Mouse (Mus musculus) MEL (cell line): ENCODE data around the gene Sgk2.

ENCODE experiments used
- CTCF ChIP-seq, 3 experiments: IDR thresholded peaks in 2 of 3; conservative IDR thresholded peaks in 1 of 3; 2 replicates each; pipeline ENCODE4 v1.5.1; 2011 to 2012; ENCODE audit warnings: low read length in 3 of 3, low read depth in 2 of 3, mild to moderate bottlenecking in 2 of 3, improper control_type of control experiment in 1 of 3, inconsistent platforms in 1 of 3, mixed read lengths in 1 of 3, moderate library complexity in 1 of 3; ENCODE audit not compliant: control insufficient read depth in 1 of 3, insufficient read depth in 1 of 3, poor library complexity in 1 of 3, severe bottlenecking in 1 of 3
- E2F4 ChIP-seq: IDR thresholded peaks from 2 replicates; pipeline ENCODE4 v1.6.1; 2011; ENCODE audit warnings: low read depth, low read length, improper control_type of control experiment, borderline replicate concordance
- GATA1 ChIP-seq: IDR thresholded peaks from 2 replicates; pipeline ENCODE4 v1.6.1; 2011; ENCODE audit warnings: low read depth, low read length, improper control_type of control experiment
- NELFE ChIP-seq: IDR thresholded peaks from 2 replicates; pipeline ENCODE4 v1.6.1; 2011; ENCODE audit warnings: low read depth, low read length, improper control_type of control experiment
- POLR2A ChIP-seq, 2 experiments: IDR thresholded peaks; 2 replicates each; pipeline ENCODE4 v1.6.1; 2011 to 2012; ENCODE audit warnings: low read length in 2 of 2, mild to moderate bottlenecking in 2 of 2, control low read depth in 1 of 2, improper control_type of control experiment in 1 of 2, low read depth in 1 of 2, moderate library complexity in 1 of 2; ENCODE audit not compliant: control insufficient read depth in 1 of 2, insufficient read depth in 1 of 2, poor library complexity in 1 of 2
- POLR2AphosphoS2 ChIP-seq: IDR thresholded peaks from 2 replicates; pipeline ENCODE4 v1.6.1; 2011; ENCODE audit warnings: low read length, improper control_type of control experiment
- SMC3 ChIP-seq: IDR thresholded peaks from 2 replicates; pipeline ENCODE4 v1.6.1; 2011; ENCODE audit warnings: low read depth, low read length, improper control_type of control experiment
- UBTF ChIP-seq: IDR thresholded peaks from 2 replicates; pipeline ENCODE4 v1.6.1; 2012; ENCODE audit warnings: low read depth, mild to moderate bottlenecking, inconsistent platforms, low read length, improper control_type of control experiment, moderate library complexity, borderline replicate concordance; ENCODE audit not compliant: insufficient read depth
- USF2 ChIP-seq, 2 experiments: IDR thresholded peaks; 2 replicates each; pipeline ENCODE4 v1.6.1; 2011 to 2012; ENCODE audit warnings: improper control_type of control experiment in 2 of 2, low read length in 2 of 2, borderline replicate concordance in 1 of 2, inconsistent platforms in 1 of 2, low read depth in 1 of 2, mild to moderate bottlenecking in 1 of 2; ENCODE audit not compliant: insufficient read depth in 1 of 2
- ZC3H11A ChIP-seq: IDR thresholded peaks from 2 replicates; pipeline ENCODE4 v1.6.1; 2012; ENCODE audit warnings: low read depth, mild to moderate bottlenecking, inconsistent platforms, low read length, improper control_type of control experiment
- ZKSCAN1 ChIP-seq: IDR thresholded peaks from 2 replicates; pipeline ENCODE4 v1.6.1; 2012; ENCODE audit warnings: low read depth, mild to moderate bottlenecking, inconsistent platforms, low read length, improper control_type of control experiment, moderate library complexity

DNA sequence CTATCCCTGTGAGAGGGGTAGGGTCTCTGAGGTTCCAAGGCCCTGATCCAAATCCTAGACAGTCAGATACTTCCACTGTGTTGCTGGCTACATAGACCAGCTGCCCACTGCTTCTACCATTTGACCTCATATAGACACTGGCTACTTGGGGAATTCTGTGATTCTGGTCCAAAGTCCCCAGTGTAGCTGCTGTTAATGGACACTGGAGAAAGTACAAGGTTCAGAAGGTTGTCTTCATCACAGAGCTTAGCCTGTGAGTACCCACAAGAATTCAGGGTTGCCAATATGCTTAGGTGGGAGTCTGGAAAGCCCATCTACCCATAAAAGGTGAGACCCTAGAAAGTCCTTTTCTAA is 4.9 kb downstream of the Sgk2 start:
- TF ChIP-seq GATA1: no peak
- TF ChIP-seq ZC3H11A: no peak
- no peak for TF ChIP-seq POLR2AphosphoS2
- no peak for TF ChIP-seq ZKSCAN1
- no peak for TF ChIP-seq USF2 (IDR thresholded peaks at IDR 0.05; ENCODE audit: borderline replicate concordance in 1 of 2, insufficient read depth in 1 of 2, low read depth in 1 of 2, low read length in 2 of 2)
- TF ChIP-seq POLR2A (IDR thresholded peaks at IDR 0.05; ENCODE audit: control insufficient read depth in 1 of 2, insufficient read depth in 1 of 2, low read depth in 1 of 2, low read length in 2 of 2, poor library complexity in 1 of 2): no peak
- no peak for TF ChIP-seq CTCF (IDR thresholded peaks at IDR 0.05 in 2 of 3, conservative IDR thresholded peaks at IDR 0.05 in 1 of 3; ENCODE audit: control insufficient read depth in 1 of 3, insufficient read depth in 1 of 3, low read depth in 2 of 3, low read length in 3 of 3, poor library complexity in 1 of 3, severe bottlenecking in 1 of 3)
- no peak for TF ChIP-seq E2F4
- TF ChIP-seq SMC3: no peak
- no peak for TF ChIP-seq NELFE
- no peak for TF ChIP-seq UBTF
